Mouse (Mus musculus): ENCODE data around the gene Trappc12.

The Trappc12 gene

DNA sequence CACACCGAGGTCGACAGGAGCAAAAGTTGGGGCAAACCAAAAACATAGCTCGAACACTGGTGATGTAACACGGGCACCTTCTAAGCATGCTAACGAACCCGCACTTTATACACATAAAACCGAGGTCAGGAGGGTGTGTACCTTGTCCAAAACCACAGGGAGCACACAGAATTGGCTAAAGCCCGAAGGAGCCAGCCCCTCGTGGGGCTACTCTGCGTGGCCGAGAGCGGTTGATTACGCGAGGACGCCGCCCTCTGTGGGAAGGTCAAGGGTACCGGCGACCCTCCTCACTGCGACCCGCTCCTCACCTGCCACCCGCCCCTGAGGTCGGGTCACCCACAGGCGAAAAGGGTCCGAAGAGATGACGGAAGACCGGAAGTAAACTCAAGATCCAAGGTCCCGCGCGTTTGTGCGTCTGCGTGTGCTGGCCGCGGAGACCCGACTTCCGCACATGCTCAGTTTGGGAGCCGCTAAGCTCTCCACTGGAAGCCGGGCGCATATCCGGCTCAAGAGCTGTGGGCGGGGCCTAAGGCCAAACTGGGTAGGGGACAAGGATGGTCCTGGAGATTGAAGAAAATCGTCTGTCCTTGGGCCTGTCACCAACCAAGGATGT, at the start of gene Trappc12:
Gene Trappc12, minus strand, starts transcription at position 452 of the 613 bp plus-strand sequence.
- ATAC-seq (ENCODE audit: insufficient number of reproducible peaks, low FRiP score, low TSS enrichment): peak; percentile 83

DNA sequence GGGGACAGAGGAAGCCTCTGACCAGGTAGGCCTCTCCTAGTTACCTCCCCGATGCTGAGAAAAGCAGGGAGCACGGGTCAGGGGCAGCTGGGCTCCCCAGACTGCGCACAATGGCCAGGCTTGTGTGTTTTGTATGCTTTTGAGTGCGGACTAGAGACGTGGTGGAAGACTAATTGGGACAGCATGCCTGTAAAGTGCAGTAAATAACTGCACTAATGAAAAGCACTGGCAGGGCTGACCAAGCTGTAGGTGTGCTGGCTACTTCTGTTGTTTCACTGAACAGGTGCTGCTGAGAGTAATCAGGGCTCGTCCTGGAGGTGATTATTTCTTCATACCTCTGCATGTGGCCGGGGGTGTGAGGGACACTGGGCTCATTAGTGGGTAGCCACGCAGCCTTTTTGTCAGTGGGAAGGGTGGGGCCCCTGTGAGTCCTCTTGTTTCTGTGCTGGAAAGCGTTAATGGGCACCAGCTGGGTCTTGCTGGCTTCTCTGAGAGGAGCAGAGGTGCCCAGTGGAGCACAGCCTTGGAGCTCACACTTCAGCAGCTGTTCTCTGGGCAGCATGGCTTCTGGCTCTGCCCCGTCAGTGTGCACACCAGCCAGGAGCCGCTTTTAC, 49.6 kb upstream of the Trappc12 start:
- ATAC-seq (ENCODE audit: insufficient number of reproducible peaks, low FRiP score, low TSS enrichment): no peak

DNA sequence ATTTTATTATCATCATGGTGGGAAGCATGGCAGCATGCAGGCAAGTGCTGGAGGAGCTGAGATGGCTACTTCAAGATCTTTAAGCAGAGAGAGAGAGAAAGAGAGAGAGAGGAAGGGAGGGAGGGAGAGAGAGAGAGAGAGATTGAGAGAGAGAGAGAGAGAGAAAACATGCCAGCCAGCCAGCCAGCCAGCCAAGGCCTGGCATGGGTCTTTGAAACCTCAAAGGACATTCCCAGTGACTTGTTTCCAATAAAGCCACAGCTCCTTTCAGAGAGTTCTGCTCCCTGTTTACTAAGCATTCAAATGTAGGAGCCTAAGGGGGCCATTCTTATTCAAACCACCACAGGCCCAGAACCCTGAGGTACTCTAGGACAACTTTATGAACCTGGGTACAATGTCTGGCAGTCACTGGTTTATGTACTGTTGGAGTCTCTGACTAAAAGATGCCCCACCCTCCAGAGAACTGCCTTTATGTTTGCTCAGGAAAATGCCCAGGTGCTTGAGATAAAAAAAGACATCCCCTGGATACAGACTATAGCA, 46.7 kb upstream of the Trappc12 start:
- no peak for ATAC-seq (ENCODE audit: insufficient number of reproducible peaks, low FRiP score, low TSS enrichment)

DNA sequence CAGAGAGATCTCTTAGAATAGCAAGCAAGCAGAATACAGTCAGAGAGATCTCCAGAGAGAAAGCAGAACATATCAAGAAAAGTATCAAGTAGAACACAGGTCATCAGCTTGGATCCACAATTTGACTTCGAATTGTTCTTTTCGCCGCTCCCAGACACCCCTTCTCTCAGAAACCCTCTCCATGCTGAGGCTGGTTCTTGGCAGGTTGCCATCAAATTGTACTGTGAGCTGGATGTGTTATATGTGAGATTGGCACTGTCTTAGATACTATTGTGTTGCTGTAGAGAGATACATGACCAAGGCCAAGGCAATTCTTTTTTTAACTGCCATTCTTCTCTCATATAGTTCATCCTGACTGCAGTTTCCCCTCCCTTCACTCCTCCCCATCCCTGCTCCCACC, 44.8 kb upstream of the Trappc12 start:
- ATAC-seq (ENCODE audit: insufficient number of reproducible peaks, low FRiP score, low TSS enrichment): no peak

DNA sequence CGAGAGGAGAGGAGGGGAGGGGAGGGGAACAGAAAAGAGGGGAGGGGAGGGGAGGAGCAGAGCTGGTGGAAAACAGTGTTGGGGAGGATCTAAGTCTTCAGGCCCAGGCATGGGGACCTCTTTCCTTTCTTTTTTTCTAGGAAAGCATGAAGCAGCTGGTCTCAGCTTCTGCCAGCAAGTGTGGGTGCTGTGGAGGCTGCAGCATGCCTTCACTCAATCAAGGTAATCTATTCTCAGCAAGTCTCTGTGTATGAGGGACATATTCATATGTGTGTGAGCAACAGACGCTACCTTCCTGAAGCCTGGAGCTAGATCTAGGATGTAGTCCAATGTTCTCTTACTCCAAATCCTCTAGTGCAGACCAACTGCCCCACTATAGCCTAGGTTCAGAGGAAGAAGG, 43.4 kb upstream of the Trappc12 start:
- no peak for ATAC-seq (ENCODE audit: insufficient number of reproducible peaks, low FRiP score, low TSS enrichment)

DNA sequence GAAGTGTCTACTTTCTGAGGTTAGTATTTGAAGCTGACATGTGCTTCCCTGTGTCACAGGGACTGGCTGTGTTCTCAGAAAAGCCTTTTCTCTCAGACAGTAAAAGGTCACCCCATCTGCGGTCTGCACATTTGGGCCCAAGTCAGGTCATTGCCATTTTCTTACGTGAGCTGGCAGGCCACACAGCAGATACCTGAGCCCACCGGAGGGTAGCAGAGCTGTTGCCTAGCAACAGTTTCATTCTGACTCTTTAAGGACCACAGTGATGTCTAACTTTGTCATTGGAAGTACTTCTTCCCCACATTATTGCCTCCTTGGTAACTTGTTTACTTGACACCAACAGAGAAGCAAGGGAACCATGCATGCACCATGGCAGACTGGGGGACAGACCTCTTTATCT, 42.3 kb upstream of the Trappc12 start:
- ATAC-seq (ENCODE audit: insufficient number of reproducible peaks, low FRiP score, low TSS enrichment): no peak

DNA sequence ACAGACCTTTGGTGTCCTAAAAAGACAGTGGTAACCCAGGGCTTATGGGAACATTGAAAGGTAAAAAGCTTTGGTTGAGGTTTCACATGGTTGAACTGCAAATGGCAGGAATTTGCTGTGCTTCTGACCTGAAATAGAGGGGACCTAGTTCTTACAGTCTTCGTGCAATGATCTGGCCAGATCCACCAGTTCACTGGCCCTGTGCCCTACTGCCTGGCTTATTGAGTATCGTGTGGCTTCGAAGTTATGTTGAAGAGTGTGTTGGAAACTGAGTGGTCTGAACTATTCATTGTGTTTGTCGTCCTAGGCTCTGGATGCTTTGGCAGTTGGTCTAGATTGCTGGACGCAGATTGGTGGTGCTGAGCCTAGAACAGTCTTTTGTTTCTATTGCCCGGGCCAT, 36.0 kb upstream of the Trappc12 start:
- no peak for ATAC-seq (ENCODE audit: insufficient number of reproducible peaks, low FRiP score, low TSS enrichment)

DNA sequence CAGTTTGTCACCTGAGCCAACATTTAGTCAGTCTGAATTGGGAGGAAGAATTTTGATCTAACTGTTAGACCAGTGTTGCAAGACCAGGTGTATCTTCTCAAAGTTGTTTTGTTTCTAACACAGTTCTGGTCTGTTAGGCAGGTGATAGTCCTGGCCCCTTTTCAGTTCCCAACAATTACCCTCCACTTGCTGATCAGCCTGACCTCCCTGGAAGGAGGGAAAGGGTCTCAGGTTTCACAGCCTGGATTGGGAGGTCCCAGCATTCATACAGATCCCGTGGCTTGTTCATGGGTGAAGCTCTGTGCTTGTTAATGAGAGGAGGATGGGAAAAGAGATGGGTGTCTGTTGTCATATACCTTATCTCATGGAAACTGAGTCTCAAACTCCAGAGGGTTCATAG, 35.0 kb upstream of the Trappc12 start:
- ATAC-seq (ENCODE audit: insufficient number of reproducible peaks, low FRiP score, low TSS enrichment): no peak

DNA sequence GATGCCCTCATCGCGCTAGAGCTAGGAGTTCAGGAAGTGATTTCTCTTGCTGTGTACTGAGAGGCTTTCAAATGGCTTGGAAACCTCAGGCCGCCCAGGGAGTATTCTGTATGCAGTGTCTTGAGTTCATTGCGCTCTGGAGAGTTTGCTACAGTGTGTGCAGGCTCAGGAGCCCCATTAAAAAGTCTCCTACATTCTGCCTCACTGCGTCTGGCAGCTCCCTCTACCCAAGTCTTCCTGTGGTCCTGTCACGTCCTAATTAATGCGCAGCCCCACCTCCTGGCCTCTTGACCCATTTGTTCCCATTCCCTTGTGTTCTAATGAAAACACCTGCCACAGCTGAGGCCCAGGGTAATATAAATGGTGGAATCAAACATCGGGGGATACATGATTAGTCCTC, 34.6 kb upstream of the Trappc12 start:
- no peak for ATAC-seq (ENCODE audit: insufficient number of reproducible peaks, low FRiP score, low TSS enrichment)

DNA sequence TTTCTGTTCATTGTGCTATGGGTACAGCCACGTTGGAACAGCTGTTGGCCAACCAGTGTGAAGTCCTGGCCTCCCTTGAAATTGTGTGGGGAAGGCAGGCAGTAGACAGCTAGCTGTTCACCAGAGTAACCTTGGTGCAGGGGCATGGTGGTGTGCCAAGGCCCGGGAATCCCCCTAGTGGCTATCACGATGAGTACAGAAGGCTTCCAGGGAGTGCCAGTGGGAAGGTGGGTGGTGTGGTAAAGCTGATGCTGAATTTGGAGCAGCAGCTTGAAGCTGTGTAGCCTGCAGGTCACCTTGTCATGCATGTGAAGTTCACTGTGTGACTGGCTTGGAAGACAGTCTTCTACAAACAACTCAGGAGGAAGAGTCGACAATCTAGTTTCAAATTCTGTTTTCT, 34.1 kb upstream of the Trappc12 start:
- ATAC-seq (ENCODE audit: insufficient number of reproducible peaks, low FRiP score, low TSS enrichment): peak; percentile 32; the same call in 1 of the 2 replicates

DNA sequence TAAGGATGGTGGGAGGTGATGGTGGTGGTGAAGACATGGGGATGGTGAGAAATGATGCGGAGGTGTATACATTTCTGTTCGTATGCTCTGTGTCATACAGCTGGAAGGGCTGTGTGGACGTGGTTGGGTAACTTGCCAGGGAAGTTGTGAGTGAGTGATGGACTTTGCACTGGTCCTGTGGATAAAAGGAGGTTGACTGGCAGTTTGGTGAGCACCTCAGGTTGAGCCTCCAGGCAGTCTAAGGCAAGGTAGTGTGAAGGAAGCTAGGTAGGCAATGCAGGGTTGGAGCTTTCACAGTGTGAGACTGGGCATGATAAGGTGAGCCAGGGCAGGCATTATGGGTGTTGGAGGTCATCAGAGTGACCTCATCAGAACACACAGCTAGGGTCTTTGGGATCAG, 32.4 kb upstream of the Trappc12 start:
- no peak for ATAC-seq (ENCODE audit: insufficient number of reproducible peaks, low FRiP score, low TSS enrichment)

DNA sequence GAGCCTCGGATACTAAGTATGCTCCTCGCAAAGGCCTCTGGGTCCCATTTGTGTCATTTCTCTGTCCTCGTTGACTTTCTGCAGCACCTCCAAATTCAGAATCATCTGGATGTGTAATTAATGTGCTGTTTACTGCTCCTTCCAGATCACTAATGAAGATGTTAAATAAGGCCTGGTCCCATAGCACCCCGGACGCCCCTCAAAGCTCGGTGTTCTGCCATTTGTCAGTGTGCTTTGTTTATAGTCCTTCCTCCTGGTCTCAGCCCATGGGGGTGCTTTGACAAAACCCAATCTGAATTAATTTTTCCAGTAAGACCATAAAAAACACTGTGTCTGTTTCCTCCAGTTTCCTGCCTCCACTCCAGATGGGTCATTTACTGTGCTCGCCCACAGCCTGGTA, 29.9 kb upstream of the Trappc12 start:
- ATAC-seq (ENCODE audit: insufficient number of reproducible peaks, low FRiP score, low TSS enrichment): no peak

DNA sequence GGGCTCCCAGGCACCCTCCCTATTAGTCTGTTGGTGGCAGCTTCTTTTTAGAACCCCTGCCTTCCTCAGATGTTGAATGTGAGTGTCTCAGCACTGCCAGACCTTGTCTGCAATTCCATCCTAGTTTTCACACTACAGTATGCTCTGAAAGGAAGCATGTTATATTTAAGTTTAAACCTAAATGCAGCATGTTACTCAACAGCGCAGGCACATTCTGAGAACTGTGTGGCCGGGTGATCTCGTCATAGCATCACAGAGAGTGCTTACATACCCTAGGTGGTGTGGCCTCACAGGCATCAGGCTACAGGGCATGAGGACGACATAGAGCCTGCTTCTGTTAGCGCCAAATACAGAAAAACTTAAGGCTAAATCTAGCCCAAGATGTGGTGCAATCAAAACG, 25.4 kb upstream of the Trappc12 start:
- no peak for ATAC-seq (ENCODE audit: insufficient number of reproducible peaks, low FRiP score, low TSS enrichment)

DNA sequence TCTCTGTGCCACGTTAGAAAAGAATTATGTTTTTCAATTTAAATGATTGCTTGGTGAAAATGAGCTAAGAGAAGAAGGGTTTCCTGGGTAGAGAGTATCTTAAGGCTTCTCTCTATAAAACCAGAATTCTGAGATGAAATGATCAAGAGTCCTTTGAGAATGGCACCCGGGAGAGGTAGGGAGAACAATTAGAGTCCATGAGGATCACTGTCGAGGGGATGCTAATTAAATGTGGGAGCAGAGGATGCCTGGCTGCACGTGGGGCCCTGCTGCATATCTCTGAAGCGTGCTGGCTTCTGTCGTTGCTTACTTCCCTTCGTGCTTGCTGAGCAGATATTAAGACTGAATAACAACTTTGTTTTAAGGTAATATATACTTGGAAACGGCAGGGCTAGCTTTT, 24.8 kb upstream of the Trappc12 start:
- no peak for ATAC-seq (ENCODE audit: insufficient number of reproducible peaks, low FRiP score, low TSS enrichment)

DNA sequence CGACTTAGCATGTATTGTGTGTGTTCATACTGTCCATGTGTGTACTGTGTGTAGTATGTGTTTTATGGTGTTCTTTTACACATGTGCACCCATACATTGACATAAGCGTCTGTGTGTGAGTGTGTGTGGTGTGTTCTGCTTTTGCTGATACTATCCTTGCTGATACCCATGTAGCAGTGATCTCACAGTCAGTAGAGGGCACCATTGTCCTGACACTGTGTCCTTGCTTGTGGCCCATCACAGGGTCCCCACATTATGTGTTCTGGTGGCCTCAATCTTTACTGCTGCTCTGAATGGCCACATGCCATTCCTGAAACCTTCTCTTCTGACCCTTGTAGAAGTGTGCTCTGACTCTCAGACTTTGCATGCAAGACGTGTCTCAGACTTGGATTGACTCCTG, 23.5 kb upstream of the Trappc12 start:
- no peak for ATAC-seq (ENCODE audit: insufficient number of reproducible peaks, low FRiP score, low TSS enrichment)

DNA sequence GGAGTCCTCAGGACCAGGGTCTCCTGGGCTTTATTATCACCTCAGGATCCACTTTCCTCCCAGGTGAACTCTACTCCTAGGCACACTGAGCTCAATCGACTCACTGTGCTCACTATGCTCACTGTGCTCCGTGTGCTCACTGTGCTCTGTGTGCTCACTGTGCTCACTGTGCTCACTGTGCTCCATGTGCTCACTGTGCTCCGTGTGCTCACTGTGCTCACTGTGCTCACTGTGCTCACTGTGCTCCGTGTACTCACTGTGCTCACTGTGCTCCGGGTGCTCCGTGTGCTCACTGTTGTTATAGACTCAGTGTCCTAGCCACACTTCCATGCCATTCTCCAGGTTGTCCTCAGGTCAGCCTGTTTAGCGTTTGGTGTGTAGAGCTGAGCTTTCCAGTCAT, 19.7 kb upstream of the Trappc12 start:
- no peak for ATAC-seq (ENCODE audit: insufficient number of reproducible peaks, low FRiP score, low TSS enrichment)

DNA sequence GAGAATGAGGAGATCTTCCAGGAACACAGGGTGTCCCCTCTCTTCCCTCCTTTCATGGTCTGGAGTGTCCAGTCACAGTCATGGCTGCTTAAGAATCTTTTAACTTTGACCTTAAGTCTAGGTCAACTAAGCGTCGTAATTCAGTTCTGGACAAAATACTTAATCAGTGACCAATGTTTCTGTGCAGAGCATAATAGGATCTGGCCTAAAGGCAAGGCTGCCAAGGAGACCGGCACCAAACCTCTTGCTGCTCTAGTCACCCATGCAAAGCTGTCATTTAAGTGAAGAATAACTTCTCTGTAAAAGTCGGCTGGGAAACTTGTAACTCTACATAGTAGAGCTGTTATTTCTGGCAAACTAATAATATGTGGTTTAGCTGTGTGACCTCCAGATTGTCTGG, 5.7 kb upstream of the Trappc12 start:
- ATAC-seq (ENCODE audit: insufficient number of reproducible peaks, low FRiP score, low TSS enrichment): no peak

DNA sequence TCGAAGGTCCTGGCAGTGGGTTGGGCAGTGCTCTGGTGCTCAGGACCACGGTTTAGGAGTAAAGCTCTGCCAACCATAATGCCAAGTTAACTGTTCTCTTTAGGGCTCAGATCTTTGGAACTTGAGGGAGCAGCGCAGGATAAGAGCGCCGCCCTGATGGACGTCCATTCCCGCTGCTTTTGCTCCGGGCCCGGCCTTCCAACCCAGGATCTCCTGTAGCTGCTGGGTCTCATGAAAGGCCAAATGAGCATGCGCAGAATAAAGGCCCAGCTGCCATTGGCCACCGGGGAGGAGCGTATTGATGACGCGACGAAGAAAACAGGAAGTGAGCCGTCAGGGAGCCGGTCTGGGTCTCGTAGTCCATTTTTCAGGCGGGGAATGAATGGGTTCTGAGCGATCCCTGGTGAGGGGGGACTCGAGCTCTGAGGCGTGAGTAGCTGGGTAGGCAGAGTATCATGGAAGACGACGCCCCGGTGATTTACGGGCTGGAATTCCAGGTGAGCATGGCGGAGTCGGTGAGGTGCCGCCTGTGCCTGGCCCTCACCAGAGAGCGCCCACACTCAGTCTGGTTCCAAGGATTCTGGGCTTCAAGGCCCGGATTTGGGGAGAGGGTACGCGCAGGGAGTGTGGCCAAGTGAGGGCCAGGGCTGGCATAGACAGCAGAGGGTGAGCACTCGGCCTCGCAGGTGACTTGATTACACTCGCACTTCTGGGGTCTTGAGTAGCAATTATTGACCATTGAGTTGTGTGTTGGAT, 1.4 kb upstream of the Trappc12 start, which contains the start of gene Eipr1:
Gene Eipr1, plus strand, starts transcription at position 296 of the 756 bp plus-strand sequence.
- ATAC-seq (ENCODE audit: insufficient number of reproducible peaks, low FRiP score, low TSS enrichment): peak; percentile 94

DNA sequence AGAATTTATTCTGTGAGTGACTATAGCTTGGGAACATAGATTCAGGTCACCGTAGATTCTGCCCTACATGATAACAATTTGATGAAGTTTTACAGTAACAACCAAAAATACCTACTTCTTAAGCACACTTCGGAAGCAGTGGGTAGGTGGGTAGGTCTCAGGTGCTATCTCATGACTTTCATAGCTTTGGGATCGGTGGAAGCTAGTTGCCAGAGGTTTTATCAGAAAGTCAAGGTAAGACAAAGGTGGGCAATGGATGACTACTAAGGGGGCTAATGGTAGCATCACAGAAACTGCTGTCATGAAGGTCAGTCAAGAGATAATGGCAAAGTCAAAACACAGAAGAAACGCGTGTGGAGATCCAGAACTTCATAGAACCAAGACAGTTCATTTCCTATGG, 604 bp upstream of the Trappc12 start:
- no peak for ATAC-seq (ENCODE audit: insufficient number of reproducible peaks, low FRiP score, low TSS enrichment)

DNA sequence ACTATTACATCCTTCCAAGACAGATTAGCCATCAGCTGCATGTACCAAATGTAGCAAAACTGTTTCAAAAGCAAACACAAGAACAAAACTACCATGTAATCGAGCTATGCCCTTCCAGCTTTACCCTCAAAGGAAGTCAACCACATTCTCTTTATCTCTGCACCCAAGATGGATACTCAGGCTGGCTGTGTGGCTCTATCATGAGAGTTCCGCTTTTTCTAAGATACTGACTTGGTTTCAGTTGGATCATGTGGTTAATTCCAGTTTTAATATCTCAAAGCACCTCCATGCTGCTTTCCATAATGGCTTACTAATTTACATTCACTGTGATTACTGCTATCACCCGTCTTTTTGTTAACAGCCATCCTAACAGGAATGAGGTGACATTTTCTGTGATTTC, 6.9 kb downstream of the Trappc12 start:
- no peak for ATAC-seq (ENCODE audit: insufficient number of reproducible peaks, low FRiP score, low TSS enrichment)

DNA sequence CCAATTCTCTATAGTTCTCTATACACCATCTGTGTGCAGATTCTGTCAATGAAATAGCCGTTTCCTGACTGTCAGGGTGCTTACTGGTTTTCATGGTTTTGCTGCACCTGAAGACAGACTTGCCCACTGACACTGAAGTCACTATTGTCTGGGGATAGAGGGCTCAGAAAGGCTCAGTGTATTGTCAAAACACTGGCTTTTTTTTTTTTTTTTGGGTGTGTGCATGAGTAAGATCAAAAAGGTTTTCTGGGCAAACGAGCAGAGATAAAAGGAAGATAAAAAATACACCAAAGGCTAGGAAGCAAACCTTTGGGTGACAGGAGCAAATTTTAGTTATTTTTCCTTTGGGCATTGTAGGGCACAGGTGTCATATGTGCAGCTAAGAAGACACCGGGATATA, 15.0 kb downstream of the Trappc12 start:
- ATAC-seq (ENCODE audit: insufficient number of reproducible peaks, low FRiP score, low TSS enrichment): no peak
